Mouse (Mus musculus): ENCODE measurements at regions not wholly inside any gene's neighbourhood (a gene's known extent, or its start where the extent isn't known, plus 50 kb on each side); places are given as distances from the start of the nearest gene placed in this dataset.
A peak's percentile ranks its signal among the peaks of the same experiment; 100 is the strongest.

DNA sequence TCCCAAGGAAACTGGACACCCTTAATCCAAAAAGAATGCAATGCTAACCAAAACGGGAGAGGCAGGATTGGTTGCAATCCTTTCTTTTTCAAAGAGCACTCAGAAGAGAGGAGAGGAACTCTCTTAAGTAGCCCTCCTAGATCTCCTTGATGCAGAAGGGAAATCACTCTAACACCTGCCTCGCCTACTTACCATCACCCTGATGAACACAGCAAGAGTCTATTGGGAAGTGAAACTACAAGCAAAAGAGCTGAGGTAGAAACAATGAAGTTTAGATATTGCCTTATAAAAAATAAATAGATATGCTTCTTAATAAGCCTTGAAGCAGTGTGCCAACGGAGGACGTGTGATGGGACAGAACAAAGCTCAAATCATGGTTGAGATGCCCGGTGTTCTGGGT lies 177.4 kb downstream of the Gsdmc2 start:
- ATAC-seq, result no peak

DNA sequence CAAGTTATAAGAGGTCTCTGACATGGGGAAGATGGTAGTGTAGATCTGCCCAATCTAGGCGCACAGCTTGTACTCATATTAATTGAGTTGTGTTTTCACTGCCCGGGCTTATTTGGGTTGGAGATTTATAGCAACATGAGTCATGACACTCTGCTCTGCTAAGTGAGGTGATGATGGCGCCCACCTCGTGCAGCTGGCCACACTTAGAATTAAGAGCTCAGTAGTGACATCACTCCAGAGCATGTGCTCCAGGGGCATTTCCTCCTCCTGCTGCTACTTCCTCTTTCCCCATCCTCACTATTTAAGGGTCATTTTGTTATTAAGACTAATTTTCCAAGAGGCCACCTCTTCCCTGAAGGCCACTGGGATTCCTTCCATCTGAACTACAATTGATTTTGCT lies 179.5 kb downstream of the Gsdmc2 start:
- no peak for ATAC-seq

DNA sequence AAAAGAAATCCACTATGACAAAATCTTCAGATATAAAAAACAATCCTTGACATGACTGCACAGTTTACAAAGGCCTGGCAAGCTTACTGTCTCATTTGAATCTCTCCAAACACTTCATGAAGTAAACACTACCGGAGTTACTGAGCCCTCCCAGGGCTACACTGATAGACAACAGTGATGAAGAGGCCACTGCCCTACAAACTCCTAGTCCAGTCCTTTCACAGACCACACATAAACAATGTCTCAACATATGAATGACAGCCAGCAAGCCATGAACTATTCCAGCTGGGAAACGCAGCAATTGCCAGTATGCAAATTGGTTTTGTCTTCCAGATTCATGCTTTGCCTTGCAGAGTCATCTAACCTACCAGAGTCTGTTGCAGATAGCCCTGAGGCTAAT lies 180.1 kb downstream of the Gsdmc2 start:
- ATAC-seq, result no peak

DNA sequence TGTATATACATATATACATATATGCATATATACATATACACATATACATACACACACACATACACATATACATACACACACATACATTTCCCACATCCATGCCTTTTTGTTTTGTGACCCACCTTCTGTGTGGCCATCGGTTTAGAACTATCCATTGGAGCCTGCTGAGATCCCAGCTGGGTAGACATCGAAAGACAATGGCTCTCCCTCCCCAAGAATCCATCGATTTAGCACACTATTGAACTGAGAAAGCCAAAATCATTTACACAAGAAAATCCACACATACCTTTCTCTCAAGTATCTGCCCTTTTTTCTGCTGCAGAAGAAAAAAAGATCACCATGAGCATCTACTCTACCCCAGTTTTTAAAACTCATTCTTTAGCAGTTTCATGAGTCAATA lies 182.8 kb downstream of the Gsdmc2 start:
- ATAC-seq, result no peak

DNA sequence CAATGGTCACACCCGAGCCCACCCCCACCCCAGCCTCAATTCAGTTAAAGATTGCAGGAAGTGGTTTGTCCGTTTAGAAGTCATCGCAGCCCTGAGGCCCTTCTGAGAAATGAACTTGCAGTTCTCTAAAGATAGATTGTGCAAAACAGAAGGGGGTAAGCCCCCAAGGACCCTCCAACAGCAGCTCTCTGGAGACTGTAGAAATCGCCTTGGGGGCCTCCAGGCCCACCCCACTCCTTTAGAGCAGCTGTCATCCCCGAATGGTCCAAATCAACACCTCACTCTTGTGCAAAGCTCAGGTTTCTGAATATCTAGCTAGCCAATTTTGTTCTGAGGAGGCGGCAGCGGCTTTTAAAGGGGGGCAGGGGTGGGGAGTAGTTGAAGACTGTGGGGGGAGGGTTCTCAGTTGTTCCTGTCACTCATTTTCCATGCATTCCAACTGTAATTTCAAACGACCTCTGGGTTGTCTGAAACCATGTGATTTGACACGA lies 186.9 kb downstream of the Gsdmc2 start:
- ATAC-seq, result no peak

DNA sequence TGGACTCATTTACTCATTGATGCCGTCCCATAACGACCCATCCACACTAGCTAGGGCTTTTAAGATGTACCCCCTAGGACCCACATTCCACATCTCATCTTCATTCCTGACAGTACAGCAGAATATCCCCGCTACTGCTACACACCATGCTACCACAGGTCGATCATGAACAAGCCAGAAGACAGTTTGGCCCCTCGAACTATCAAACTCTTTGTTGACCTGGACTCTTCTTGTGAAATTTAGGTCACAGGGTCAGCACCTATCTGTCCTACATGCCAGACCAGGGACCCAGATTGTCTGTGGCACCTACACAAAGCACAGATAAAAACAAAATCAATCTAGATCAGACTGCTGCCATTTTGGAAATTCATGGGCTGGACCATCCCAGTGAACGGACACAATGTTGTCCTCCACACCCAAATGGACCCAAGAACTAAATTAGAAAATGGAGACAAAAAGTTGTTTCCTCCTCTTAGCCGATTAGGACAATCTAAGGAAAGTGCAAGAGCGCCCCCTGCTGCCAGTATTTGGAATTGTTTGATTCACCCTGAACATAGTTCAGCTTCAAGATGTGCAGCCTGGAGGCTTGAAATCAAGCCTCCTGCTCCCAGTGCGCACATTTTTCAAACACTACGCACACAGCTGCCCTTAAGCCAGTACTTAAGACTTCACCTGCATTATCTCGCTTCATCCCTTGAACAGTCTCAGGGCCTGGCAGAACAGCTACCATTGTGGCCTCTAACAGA lies 192.6 kb downstream of the Gsdmc2 start:
- ATAC-seq, result no peak

DNA sequence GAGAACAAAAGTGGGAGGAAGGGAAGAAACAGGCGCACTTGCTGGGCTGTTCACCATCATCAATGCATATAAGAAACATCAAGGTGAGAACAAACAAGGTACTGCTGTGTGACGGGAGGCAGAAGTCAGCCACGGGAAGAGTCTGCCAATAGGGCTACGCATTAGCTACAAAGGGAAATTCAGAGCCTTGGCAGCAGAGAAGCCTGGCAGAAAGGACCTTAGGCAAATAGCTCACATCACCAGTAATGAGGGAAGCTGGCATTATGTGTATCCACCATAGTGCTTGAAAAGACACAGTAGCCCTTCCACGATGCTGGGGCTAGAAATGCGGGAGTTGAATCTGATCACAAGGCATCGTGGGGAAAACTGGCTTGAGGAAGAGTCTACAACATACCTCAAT lies 193.9 kb downstream of the Gsdmc2 start:
- ATAC-seq, result no peak

DNA sequence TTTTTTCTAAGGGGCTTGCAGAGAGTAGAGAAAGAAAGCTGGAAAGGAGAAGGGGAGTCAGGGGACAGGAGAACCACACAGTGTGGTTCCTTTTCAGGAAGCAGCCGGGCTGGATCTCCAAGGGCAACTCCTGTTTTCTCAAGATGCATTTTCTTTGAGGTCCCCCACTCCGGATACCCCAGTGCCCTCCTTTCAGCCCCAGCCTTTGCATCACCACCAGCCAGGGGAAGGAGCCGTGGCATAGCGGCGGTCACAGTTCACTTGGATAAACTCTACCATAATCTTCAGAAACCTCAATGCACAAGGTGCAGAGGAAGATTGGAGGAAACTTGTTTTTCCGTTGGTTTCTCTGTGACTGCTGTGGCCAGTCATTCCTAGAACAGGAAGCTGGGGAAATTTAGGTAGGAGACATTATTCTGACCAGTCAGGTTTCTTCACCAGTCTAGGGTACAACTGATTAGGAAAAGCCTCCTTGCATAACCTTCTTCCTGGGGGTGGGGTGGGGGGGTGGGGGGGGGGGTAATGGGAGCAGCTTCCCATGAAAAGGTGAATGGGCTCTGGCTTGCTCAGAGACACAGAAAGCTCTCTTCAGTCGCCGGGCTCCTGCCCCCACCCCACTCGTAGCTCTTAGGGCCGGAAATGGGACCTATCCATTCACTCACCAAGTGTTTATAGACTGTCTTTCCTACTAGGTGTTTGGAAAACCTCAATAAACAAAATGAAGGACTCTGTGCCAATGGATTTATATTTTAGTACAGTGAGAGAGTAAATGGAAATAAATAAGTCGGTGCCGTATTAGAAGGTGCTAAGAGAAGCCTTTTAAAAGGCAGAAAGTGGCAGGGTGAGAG lies 196.6 kb downstream of the Gsdmc2 start:
- ATAC-seq, result no peak

DNA sequence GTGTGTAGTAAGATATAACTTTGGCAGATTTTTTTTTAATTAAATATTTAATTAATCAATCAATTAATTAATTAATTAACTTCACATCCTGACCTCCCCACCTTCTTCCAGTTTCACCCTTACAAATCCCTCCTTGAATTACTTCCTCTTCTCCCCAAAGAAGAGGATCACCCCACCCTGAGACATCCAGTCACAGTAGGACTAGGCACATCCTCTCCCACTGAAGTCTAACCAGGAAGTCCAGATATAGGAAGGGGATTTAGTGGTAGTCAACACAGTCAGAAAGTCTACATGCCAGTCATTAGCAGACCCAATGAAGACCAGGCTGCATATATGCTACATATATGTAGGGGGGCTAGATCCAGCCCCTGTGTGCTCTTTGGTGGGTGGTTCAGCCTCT lies 220.2 kb downstream of the Gsdmc2 start:
- no peak for ATAC-seq

DNA sequence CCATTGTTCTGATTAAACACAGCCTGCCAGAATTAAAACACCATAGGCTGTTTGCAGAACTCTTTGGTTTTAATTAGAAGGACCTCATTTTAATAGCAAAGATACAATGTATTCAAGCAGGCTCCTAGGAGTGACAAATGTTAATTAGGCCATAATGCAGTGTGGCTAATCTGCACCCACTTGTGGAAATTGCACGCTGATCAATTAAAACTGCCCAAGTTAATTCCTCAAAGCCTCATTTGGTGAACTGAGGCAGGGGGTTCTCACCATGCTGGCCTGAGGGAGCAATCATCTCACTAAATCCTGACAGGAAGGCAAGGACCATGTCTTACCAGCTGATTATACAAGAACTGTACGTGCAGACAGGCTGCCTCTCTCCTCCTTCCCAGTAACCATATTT lies 220.7 kb downstream of the Gsdmc2 start:
- no peak for ATAC-seq

DNA sequence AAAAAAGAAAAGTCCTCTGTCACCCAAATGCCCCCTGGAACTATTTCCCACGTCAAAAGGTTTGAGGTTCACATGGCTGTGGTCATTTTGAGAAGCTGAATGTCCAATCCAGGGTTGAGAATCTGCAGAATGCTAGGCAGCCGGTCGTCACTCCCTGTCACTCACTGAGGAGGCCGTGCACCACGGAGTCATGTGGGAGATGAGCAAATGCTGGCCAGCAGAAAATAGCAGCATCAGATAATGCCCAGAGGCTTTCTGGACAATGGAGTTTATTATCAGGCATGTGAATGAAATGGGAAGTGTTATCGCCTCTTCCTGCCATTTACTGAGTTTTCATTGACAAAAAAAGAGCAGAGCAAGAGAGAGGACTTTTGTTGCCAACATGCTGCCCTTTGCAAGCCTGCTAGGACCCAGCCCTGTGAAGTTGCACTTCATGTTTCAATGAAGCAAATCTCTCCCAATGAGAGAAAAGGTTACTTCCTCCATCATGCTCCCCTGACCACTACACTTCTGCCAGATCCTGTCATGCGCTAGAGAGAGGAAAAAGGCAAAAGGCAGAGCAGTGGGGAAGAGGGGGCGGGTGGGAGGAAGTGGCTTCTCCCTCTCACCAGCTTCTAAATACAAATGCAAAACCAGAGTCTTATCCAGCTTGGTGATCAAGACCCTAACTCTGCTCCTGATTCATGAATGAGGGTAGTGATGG lies 228.3 kb downstream of the Gsdmc2 start:
- ATAC-seq, result no peak

DNA sequence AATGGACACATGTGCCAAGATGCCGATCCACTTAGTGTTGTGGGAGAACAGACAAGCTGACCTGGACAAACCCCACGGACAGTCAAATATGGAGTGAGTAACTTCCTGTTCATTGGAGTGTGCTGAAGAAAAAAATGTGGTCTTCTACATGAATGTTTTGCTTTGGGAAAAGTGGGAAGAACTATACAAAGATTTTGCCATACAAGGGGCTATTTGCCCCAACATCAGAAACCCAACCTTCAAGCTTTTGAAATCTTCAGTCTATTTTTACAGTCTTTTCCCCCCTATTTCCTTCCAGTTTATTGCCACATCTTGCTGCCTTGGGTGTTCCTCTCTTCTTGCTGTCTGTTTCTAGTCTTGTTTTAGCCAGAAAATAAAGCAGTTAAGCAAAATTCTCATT lies 230.8 kb downstream of the Gsdmc2 start:
- ATAC-seq, result no peak

DNA sequence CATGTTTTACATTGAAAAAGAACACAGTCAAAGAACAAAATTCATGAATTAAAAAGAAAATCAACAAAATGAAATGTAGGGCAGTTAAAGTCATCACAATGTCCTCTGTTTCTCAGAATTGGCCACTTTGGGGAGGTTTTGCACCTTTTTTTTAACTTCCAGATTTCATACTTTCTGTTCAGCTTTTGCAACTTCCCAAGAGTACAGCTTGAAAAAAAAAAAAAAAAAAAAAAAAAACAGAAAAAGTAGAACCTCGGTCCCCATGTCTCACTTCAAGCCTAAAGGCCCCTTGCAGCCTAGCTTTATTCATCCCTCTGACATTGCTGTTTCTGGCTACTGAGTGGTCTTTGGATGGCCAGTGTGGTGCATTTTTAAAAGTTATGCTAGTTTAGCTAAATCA lies 231.9 kb downstream of the Gsdmc2 start:
- no peak for ATAC-seq

DNA sequence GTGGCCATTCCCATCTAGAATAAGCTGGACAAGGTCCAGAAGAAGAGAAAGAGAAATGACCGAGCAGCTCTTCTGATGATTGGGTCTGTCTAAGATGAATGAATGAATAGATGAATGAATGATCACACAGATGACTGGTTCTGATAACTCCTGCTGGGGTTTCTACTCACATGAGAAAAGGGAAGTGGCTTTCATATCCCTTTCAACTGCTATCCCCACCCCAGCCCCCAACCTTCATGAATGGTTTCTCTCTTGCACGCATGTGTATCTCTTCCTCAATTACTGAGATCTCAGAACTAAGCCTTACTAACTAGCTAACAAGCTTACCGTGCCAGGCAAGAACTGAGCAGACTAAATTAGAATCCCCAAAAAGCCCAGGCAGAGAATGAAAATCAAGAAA lies 233.8 kb downstream of the Gsdmc2 start:
- no peak for ATAC-seq

DNA sequence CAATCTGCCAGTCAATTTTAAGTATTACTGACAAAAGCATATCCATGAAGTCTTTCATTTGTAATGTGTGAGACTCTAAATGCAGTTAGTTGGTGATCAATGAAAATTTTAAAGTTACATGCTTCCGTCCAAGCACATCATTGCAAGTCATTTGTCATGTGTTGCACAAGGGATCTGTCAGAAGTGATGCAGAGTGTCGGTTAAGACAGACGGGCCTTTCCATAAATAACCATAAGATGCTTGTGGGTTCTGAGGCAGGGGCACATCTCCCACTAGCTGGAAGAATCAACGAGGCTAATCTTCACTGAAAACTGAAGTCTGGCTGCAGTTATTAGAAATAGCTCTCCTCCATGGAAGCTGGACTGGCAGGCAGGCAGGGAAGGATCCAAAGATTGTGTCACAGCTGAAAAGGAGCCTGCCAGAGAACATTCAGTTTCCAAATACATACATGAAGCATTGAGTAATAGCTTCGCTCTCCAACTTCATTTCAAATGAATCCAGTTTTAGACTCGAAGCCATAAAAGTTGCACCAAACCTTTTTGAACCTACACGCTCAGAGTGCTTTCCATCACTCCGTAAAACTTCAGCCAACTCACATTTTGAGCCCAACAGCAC lies 241.8 kb downstream of the Gsdmc2 start:
- ATAC-seq, result no peak

DNA sequence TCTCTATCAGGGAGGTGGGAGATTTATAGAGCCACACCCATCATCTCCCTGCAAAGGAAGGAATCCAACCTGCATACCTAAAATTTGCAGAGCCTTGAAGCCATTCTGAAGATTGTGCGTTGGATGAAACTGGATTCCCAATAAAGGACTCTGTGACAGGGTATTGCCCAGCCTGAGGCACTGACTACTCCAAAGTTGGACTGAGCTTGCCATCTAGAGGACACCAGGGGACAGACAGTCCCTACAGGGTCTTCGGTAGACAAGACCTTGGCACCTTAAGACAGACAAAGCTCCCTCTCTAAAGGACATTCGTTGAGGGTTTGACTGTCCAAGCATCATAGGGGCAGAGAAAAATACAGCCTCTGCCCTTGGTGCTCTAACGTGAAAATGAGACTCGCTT lies 243.4 kb downstream of the Gsdmc2 start:
- ATAC-seq, result peak; percentile 40

DNA sequence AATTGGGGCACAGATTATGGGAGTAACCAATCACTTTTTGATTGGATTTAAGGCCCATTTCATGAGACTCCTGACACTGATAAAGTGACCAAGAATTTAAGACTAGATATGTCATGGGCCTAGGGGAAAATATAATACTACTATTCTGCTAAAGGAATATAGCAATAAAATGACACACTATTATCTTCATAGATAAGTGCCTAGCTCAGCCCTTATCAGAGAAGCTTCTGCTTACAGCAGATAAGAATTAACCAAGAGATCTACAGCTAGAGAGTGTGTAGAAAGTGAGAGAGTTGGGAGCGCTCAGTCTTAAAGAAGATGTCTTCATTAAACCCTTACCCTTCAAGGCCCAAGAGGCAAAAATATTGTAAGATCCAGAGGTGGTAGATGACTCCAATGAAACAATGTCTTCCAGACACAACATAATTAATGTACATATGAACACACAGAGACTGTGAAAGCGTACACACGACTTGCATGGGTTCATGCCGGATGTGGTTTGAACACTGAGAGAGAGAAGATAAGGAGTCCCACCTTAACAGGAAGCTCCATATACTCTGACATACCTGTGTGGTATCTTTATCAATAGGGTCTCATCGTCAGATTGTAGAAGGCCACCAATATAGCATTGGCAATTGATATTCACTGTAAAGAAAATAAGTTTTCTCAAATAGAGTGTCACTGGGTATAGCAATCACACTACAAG lies 252.1 kb downstream of the Gsdmc2 start:
- ATAC-seq, result no peak

DNA sequence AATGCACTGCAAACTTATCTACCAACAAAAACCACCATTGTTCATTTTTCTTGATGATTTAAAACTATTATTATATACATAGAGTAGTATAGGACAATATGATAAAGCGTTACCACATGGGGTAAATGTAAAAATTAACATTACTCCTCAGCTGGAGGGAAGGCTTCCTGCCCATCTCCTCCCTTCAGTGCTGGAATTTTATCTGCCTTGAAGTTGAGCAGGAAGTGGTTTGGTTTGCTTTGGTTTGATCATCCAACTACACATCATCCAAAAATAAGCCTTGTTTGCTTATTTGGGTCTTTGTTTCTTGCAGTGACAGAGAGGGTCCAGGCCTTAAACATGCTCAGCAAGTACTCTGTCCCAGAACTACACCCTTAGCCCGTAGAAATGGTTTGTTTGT lies 285.7 kb downstream of the Gsdmc2 start:
- ATAC-seq, result no peak

DNA sequence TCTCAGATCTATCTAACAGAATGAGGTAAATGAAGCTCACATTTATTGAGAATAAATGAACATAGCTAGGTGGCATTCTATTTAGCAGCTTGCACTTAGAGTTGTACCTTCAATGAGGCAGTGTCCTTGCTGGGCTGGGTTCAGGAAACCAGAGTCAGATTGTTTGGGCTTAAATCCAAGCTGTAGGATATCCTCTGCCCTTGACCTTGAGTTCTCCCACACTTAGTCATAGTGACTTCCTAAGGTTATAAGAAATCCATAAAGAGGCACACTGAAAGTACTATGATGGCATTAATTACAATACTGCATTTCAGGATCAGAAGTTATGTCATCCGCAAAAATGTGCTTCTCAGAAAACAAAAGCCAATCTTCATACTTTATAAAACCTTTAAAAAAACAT lies 286.3 kb downstream of the Gsdmc2 start:
- no peak for ATAC-seq

DNA sequence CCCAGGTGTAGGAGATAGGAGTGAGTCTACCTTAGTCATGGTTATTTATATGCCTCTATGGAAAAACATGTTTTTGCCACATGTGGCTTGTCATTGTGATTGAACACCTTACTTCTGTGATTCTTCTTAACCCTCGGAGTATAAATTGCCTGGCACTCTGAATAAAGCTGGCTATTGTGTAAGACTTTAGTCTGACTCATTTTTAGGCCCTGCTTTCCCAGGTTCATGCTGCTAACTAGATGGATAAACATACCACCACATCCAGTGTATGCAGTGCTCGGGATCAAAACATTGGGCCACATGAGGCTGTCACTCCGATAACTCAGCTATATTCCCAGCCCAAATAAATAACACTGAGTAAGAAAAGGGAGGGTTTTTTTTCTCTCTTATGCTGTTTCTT lies 287.2 kb downstream of the Gsdmc2 start:
- no peak for ATAC-seq

DNA sequence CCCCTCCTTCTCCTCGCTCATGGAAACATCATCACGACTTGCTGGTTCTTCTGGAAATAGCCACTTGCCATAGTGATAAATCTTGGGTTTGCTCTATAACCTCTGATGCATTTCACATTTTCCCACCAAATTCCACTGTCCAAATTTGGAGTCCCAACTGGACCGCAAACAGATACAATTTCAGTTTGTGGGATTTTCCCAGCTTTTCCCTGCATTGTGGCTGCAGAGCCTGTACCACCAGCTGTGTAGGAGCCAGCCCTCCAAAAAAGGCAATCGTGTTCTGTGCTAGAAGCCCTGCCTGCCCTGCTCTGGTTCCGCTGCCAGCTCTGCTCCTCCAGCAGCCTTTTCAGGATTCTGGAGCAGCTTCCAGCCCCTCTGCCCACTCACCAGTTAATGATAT lies 291.4 kb downstream of the Gsdmc2 start:
- no peak for ATAC-seq

DNA sequence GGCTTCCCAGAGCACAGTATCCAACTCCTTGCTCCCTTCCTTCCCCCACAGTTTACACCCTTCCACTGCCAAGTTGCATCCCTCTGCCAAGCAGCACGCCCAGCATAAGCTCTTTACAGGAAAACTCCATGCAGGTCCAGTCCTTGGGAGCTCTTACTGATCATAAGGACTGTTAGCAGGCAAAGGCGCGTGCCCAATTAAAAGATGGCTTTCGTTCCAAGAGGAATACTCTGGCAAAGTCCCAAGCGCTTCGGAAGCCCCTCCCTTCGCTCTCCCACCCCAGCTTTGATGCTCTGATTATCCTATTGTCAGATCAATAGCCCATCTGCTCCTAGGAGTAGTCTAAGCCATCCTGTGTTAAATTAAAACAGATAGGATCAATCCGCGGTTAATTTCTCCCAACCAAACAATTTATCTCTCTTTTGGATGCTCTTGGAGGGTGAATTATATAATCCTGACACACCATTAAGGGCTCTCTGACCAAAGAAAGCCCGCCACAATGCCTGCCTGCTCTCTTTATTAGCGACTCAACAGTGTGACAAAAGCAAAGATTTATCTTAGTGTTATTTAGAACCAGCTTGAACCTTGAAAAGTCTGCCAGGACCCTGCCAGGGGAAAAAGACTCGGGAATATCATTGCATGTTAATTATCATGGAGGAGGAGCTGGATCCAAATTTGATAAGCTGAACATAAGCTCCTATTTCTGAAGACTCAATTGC lies 312.5 kb downstream of the Gsdmc2 start:
- no peak for ATAC-seq

Measured in activated CD4-positive, CD25-positive, alpha-beta regulatory T cell, adult 4 months (primary cell).